Mouse (Mus musculus): ENCODE results near the gene Lbx1. TPM values are rescaled to one million over a fixed set of nuclear protein-coding genes. Genes with fewer than 3 reads are reported as not detected.

Gene Lbx1
- polyA plus RNA-seq, 1 experiment from 2014 or later = not detected

GRCm38 (mm10) chr19:45239191-45239590, 3.6 kb upstream of the Lbx1 start:
- Histone ChIP-seq H3K4me3 (ENCODE audit: inconsistent target) (no peak overlapping the region), H3K36me3 (ENCODE audit: inconsistent target) (no peaks in the 10 kb centered on the region), H3K79me2 (ENCODE audit: inconsistent target) (no peaks in the 10 kb centered on the region), H3K27ac (no peak overlapping the region)
- 60% methylated on average over 1 of the region's 1 CpGs for WGBS (ENCODE audit: missing documents)

DNA sequence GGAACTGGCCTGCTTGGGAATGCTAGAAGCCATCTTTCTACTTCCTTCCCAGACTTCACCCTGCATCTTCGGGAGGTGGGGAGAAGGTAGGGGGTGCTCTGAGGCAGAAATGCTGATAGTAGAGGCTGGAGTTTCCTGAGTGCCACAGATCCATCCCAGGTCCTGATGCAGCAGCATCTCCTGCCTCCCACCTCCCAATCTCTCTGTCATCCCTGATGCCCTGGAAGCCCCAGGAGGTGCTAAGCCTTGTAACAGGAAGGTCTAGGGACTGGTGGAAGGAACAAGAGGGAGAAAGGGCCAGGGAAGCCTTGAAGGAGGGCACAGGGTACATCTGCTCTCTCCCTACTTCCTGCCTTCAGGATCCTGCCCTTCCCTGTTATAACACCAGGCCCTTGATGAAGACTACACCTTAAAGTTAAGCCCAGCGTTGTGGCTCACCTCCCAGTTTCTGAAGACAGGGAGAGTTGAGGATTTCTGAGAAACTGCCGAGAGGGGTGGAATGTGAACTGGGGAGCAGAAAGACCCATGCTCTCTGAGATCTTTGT, 2.1 kb upstream of the Lbx1 start:
- WGBS (ENCODE audit: missing documents) = 36% methylated on average over 2 of the region's 3 CpGs
- H3K79me2 ChIP-seq (ENCODE audit: inconsistent target) = no peaks in the 10 kb centered on the region
- no peak overlapping the region for H3K27ac ChIP-seq

DNA sequence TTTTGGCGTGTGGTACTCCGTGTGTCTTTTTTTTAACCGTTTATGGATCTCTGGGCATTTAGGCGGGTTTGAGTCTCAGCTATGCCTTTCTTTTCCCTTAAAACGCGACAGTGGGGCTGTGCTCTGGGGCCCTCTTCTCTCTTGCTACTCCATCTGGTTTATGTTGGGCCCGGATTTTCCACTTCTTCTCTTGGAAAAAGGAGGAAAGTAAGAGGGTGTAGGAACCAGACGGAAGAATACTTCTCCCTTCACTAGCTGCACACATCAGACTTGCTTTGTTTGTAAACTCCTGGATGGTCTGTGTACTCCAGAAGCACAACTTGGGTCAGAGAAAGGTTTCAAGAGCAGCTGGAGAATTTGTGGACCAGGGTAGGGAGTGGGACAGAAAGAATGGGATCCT, 1.5 kb upstream of the Lbx1 start:
- H3K4me3 ChIP-seq (ENCODE audit: inconsistent target) = no peak overlapping the region
- H3K27ac ChIP-seq = no peak overlapping the region
- H3K79me2 ChIP-seq (ENCODE audit: inconsistent target) = no peaks in the 10 kb centered on the region
- no peaks in the 10 kb centered on the region for H3K36me3 ChIP-seq (ENCODE audit: inconsistent target)
- 7% methylated on average over 7 of the region's 8 CpGs for WGBS (ENCODE audit: missing documents)

More for the DNA sequence above, 2.1 kb upstream of the Lbx1 start:
- no peak overlapping the region for H3K4me3 ChIP-seq (ENCODE audit: inconsistent target)
- H3K36me3 ChIP-seq (ENCODE audit: inconsistent target) = no peaks in the 10 kb centered on the region

- H3K79me2 ChIP-seq (ENCODE audit: inconsistent target) = no peaks in the 10 kb centered on the region
- no peaks in the 10 kb centered on the region for H3K36me3 ChIP-seq (ENCODE audit: inconsistent target)
- no peak overlapping the region for H3K27ac ChIP-seq
- H3K4me3 ChIP-seq (ENCODE audit: inconsistent target) = no peak overlapping the region
- 2% methylated on average over 38 of the region's 39 CpGs for WGBS (ENCODE audit: missing documents)
Observed at GRCm38 (mm10) chr19:45236363-45236942, 841 bp upstream of the Lbx1 start.

DNA sequence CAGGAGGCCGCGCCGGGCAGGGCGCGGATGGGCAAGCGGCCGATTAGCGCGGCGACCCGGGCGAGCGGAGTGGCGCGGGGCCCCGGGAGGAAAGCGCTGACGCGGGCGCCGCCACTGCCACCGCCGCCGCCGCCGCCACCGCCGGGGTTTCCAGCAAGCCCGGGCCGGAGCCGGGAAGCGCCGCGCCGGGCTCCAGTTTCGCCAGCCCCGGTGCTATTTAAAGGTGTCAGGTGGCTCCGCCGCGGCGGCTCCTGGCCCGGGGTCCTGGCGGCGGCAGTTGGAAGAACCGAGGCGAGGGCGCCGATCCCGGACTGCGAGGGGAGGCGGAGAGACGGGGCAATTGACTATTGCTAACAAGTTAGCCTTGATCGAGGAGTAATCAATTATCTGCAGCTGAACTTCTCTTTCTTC, 276 bp downstream of the Lbx1 start:
- H3K27ac ChIP-seq = no peak overlapping the region
- no peak overlapping the region for H3K4me3 ChIP-seq (ENCODE audit: inconsistent target)
- no peaks in the 10 kb centered on the region for H3K79me2 ChIP-seq (ENCODE audit: inconsistent target)
- no peaks in the 10 kb centered on the region for H3K36me3 ChIP-seq (ENCODE audit: inconsistent target)
- WGBS (ENCODE audit: missing documents) = 2% methylated on average over 53 of the region's 53 CpGs

GRCm38 (mm10) chr19:45234771-45235231, 811 bp downstream of the Lbx1 start:
- Histone ChIP-seq H3K4me3 (ENCODE audit: inconsistent target) (no peak overlapping the region), H3K79me2 (ENCODE audit: inconsistent target) (no peaks in the 10 kb centered on the region), H3K36me3 (ENCODE audit: inconsistent target) (no peaks in the 10 kb centered on the region), H3K27ac (no peak overlapping the region)
- WGBS (ENCODE audit: missing documents) = 2% methylated on average over 42 of the region's 42 CpGs

DNA sequence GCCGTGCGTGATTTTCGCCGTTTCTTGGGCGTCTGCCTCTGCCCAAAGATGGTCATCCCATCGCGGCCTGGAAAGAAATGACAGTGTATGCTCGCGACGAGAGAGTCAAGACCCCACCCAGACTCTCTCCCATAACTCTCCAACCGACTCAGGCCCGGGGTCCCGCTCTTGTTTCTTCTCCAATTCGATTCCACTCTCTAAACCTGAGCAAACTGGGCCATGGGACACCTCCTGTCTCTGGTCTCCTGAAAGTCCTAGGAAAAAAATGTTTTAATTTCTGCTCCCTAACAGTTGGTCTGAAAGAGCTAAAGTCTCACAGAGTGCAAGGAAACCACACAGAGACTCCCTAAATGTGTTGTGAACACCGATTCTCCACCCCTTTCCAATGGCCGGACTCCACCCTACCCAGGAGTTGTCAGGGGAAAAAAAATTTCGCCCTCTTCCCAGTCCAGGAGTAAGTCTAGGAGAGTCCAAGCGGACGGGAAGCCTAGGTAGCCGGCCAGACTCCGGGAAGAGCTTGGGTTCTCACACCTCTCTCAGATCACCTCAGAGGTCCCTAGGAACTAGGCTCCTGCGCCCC, 1.3 kb downstream of the Lbx1 start:
- 5% methylated on average over 22 of the region's 22 CpGs for WGBS (ENCODE audit: missing documents)
- Histone ChIP-seq H3K4me3 (ENCODE audit: inconsistent target) (no peak overlapping the region), H3K79me2 (ENCODE audit: inconsistent target) (no peaks in the 10 kb centered on the region), H3K36me3 (ENCODE audit: inconsistent target) (no peaks in the 10 kb centered on the region), H3K27ac (no peak overlapping the region)

- 3% methylated on average over 60 of the region's 60 CpGs for WGBS (ENCODE audit: missing documents)
- Histone ChIP-seq H3K36me3 (ENCODE audit: inconsistent target) (no peaks in the 10 kb centered on the region), H3K4me3 (ENCODE audit: inconsistent target) (no peak overlapping the region), H3K27ac (no peak overlapping the region), H3K79me2 (ENCODE audit: inconsistent target) (no peaks in the 10 kb centered on the region)
Observed at GRCm38 (mm10) chr19:45233496-45234127, 2.0 kb downstream of the Lbx1 start.

DNA sequence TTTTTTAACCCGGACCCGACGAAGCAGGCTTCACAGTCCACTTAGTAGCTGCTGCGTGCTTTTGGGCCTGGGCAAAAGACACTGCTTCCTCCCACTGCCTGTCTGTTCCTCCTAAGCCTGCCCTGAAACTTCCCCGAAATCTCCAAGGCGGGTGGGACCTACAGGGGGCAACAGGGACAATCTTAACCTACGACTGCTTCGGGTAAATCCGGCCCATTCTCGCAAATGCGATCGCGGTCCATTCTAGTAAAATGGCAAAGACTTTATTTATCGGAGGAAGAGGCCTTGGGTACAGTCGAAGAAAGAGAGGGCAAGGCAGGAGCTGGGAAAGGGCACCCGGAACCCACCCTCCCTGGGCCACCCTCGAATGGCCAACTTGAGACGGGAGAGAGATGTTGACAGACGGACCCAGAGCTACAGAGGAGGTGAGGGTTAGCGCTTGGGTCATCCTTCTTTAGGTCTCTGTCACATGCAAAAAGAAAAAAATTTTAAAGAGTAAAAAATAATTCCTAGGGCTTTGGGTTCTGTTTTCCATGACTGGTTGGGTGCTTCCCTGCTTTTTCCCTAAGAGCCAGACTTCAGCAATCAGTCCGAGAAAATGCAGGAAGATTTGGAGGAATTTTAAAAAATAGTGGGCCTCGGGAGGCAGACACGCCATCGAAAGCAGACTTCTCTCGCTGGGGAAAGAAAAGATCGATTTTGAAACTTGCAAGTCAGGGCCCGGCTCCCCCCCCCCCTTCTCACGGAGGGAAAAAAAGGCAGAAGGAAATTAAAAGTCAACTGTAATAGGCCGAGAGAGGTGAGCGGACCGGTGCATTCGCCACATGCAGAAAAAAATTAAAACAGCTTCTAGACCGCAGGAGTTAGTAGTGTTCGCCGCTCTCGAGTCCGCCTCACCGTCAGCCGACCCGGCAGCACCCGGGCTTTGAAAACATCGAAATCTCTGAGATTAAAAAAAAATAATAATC, 2.9 kb downstream of the Lbx1 start:
- no peak overlapping the region for H3K27ac ChIP-seq
- H3K4me3 ChIP-seq (ENCODE audit: inconsistent target) = no peak overlapping the region
- H3K79me2 ChIP-seq (ENCODE audit: inconsistent target) = no peaks in the 10 kb centered on the region
- WGBS (ENCODE audit: missing documents) = 4% methylated on average over 42 of the region's 42 CpGs
- no peaks in the 10 kb centered on the region for H3K36me3 ChIP-seq (ENCODE audit: inconsistent target)

DNA sequence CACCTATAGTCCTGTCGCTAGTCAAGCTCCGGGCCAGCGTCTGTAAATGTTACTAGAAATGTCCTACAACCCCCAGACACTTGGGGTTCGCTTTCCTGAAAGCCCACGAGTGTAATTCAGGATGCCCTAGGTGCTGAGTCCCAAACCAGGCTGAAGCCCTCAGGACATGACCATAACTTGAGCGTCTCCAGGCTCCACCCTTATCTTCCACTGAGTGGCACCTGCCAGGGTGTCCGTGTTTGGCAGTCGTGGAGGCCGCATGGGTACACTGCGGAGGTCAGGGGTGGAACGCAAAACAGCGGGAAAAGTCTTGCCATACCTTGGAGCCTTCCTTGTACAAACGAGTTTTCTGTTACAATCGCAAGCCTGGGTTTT, 3.6 kb downstream of the Lbx1 start:
- H3K4me3 ChIP-seq (ENCODE audit: inconsistent target) = no peak overlapping the region
- WGBS (ENCODE audit: missing documents) = 11% methylated on average over 14 of the region's 14 CpGs
- no peaks in the 10 kb centered on the region for H3K79me2 ChIP-seq (ENCODE audit: inconsistent target)

GRCm38 (mm10) chr19:45231383-45232035, 4.1 kb downstream of the Lbx1 start:
- WGBS (ENCODE audit: missing documents) = 5% methylated on average over 43 of the region's 44 CpGs
- no peaks in the 10 kb centered on the region for H3K79me2 ChIP-seq (ENCODE audit: inconsistent target)
- H3K4me3 ChIP-seq (ENCODE audit: inconsistent target) = no peak overlapping the region
- H3K36me3 ChIP-seq (ENCODE audit: inconsistent target) = no peaks in the 10 kb centered on the region
- no peak overlapping the region for H3K27ac ChIP-seq

More for the DNA sequence above, 3.6 kb downstream of the Lbx1 start:
- no peaks in the 10 kb centered on the region for H3K36me3 ChIP-seq (ENCODE audit: inconsistent target)
- H3K27ac ChIP-seq = no peak overlapping the region

- Histone ChIP-seq H3K79me2 (ENCODE audit: inconsistent target) (no peaks in the 10 kb centered on the region), H3K27ac (no peak overlapping the region), H3K4me3 (ENCODE audit: inconsistent target) (no peak overlapping the region), H3K36me3 (ENCODE audit: inconsistent target) (no peaks in the 10 kb centered on the region)
- 5% methylated on average over 33 of the region's 51 CpGs for WGBS (ENCODE audit: missing documents)
Observed at GRCm38 (mm10) chr19:45230848-45231382, 4.7 kb downstream of the Lbx1 start.

DNA sequence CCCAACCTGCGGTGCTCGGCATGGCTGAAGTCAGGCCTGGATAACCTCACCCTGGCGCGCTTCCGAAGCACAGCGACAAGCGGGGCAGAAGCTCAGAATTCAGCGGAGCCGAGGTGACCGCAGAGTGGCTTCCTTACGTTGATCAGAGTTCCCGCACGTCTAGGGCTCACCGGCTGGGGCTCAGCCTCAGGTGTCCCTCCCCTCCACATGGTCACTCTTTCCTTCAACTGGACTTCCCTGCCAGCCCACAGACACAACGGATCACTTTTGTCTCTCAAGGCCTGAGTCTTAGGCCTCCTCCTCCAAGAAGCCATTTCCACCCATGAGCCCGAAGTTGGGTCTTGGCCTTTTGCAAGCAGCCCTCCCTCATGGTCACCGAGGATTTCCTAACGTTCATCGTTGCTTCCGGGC, 5.4 kb downstream of the Lbx1 start:
- H3K36me3 ChIP-seq (ENCODE audit: inconsistent target) = no peaks in the 10 kb centered on the region
- WGBS (ENCODE audit: missing documents) = 6% methylated on average over 20 of the region's 20 CpGs
- H3K79me2 ChIP-seq (ENCODE audit: inconsistent target) = no peaks in the 10 kb centered on the region
- no peak overlapping the region for H3K4me3 ChIP-seq (ENCODE audit: inconsistent target)
- no peak overlapping the region for H3K27ac ChIP-seq
